Mouse (Mus musculus) urinary bladder, postnatal 14 days (tissue): ENCODE measurements at regions not wholly inside any gene's neighbourhood (a gene's known extent, or its start where the extent isn't known, plus 50 kb on each side); places are given as distances from the start of the nearest gene placed in this dataset.

Experiments
- DNase-seq: peaks from one replicate; pipeline ENCODE4 v3.0.0; 2021; ENCODE audit warnings: low spot score

DNA sequence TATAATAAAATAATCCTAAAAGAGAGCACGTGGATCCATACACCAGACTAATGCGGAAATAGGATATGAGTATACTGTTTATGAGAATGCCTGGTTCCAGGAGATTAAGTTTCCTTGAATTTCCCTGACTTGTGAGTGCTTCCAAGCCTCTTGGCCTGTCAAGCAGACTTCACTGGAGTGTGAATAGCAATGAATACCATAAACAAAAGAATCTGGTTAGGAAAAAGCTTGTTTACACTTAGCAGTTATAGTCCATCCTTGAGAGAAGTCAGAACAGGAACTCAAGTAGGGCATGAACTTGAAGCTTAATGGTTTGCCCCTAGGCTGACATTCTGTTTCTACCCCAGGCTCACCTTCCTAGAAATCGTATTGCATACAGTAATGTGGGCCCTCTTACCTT is 368.8 kb downstream of the Wdr20rt start:
- DNase-seq = no peak

DNA sequence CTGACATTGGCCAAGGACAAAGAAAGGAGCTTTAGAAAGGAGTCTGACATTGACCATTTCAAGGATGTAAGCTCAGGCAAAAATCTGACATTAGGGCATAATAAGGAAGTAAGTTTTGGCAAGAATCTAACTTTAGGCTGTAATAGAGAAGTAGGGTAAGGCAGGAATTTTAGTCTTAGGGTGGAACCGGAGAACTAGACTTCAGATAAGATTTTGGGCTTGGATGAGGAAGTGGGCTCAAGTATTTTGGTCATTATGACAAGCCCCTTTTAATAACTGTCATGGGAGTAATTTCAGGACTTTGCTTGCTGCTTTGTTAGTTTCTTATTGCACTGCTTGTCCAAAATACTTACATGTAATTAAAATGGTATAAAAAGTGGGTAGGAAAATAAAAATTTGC is 418.9 kb downstream of the Wdr20rt start:
- no peak for DNase-seq

DNA sequence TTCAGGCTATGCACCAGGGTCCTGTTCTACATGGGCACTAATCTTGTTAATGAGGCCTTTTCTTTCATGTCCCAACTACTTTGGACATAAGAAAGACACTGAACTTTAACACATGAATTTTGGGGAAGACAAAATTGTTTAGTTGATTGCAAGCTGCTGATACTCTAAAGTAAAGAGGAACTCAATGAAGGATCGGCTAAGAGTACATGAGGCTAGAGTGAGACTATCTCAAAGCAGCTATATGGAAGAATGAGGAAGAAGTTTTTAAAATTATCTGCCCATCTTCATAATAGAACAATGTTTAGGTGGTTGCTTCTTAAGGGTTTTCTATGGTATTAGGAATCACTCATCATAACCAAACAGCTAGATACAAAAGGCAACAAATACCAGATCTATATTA is 431.5 kb downstream of the Wdr20rt start:
- DNase-seq = no peak

DNA sequence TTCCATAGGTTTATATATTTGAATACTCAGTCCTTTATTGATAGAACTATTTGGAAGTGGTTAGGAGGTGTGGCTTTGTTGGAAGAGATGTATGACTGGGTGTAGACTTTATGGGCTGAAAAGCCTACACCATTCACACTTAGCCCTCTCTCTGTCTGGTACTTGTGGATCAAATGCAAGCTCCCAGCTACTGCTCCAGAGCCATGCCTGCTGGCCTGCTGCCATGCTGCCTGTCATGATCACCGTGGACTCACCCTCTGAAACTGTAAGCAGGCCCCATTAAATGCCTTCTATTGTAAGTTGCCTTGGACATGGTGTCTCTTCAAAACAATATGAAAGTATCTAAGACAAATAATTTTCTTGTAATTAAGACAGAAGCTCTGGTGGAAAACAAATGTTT is 446.4 kb downstream of the Wdr20rt start:
- DNase-seq = no peak

DNA sequence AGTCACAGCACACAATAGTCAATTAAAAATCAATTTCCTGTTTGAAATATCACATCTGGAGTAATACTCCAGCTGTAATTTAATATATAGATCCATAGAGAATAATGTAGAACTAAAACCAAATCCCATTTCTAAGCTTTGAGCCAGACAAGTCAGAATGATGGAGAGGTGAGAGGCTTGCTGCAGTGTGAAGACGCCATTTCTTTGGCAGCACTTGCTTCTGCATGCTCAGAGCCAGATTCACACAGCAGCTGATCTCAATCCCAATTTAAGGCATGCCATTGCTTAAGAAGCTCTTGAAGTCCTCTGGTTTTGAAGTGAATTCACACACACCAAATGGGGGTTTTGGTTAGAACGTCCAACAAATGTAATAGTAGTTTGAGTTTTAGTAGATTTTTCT is 447.9 kb downstream of the Wdr20rt start:
- no peak for DNase-seq

DNA sequence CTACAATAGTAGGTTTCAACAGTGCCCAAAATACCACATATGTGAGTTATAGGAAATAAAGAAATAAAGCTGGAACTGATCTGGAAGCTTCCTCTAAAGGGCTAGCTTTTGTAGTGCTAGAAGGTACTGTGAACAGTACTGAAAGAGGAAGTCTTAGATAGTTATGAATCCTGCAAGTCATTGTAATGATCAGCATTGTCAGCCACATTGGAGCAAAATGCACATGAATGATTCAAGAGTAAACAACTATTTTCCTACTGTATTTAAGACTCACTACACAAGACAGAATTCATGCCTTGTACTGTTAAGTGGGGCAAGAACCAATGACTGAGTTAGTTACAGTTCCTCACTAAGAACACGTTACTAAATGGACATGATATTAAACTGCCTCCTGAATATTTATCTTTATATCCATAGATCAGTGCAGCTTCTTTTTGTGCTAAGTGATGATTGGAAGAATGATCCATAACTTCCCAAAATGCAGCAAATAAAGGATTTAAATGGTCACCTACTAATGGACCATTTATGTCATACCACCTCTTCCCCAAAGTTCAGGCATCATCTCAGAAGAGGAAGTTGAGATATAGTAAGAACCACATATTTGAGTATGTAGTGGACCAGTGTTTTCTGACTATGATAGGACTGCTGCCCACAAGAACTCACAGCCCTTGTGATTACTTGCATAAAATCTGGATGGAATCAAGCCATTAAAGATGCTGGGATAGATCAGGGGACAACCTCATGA is 449.8 kb downstream of the Wdr20rt start:
- DNase-seq = no peak

DNA sequence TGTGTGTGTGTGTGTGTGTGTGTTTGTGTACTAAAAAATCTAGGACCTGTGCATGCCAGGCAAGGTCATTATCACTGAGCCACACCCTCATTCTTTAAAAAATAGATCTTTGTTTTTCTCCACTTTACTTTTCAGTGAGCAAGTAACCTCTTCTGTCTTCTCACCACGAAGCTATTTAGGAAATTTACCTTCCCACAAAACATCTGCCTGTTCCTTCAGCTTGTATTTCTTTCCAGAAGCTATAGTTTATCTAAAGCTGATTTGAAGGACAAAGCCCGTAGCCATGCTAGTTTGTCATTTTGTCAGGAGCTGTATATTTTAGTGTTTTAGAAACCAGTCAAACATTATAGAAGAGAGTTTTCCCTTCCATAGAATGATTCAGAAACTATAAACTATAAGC is 455.0 kb downstream of the Wdr20rt start:
- no peak for DNase-seq

DNA sequence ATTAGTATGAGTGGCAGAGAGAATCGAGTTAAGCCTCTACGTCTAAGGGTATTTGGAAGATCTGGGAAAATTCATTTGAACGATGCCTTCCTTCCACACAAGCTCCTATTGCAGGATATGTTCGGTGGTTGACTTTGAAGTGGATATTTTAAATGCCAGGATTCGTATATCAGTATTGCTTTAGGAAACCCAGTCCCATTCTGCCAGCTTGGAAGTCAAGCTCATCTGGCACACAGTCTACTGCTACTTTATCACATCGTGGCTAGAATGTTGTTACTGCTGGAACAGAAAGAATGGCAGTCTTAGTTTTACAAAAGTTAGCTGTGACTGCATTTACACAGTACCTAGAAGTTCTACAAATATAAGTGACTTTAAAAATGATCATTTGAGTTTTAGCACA is 456.5 kb downstream of the Wdr20rt start:
- DNase-seq = no peak

DNA sequence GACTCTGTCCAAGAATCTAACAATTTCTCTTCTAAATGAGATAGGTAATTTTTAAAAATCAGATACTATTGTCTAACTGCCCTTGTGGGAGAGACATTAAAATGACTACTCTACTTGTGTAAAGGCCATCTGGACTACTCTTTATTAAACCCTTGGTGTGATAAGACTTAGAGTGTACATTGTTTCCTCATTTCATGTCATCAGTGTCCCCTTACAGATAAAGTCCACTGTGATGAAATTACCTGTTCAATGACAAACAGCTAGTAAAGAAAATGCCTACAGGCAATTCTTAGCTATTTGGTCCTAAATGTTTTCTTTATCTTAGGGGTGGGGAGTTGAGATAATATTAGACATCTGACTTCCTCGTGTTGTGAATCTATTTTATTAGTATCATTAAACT is 479.7 kb downstream of the Wdr20rt start:
- no peak for DNase-seq

DNA sequence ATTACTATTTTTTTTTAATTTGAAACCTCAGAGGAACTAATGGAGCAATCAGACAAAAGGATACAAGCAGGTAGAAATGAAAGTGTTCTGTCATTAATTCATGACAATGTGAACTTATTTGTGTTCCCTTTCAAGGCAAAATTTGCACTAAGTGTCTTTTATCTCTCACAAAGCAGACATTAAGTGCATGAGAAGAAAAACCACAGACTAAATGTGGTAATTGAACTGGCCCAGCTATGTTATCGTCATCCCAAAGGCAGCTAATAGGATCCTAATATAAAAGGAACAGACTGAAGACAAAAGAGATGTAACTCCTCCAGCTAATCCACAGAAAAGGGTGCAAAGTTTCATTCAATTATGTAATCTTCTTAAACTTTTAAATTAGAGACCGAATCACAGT is 487.0 kb downstream of the Wdr20rt start:
- DNase-seq = no peak
